Mouse (Mus musculus) forebrain, embryonic 11.5 days (tissue): ENCODE results near the gene Tmem251. TPM values are rescaled to one million over a fixed set of nuclear protein-coding genes. Genes with fewer than 3 reads are reported as not detected.

ENCODE experiments used
- ATAC-seq: fragments of 200-750 bp; cut with Nextera tagmentation; replicated peaks from 2 replicates; pipeline ENCODE4 v1.8.0; 2017; ENCODE audit warnings: moderate TSS enrichment; ENCODE audit not compliant: low FRiP score
- DNase-seq: peaks from one replicate; pipeline ENCODE4 v3.0.0-alpha.2; 2017; ENCODE audit warnings: low spot score
- H3K27ac ChIP-seq: fragments of 300-500 bp; sonication (generic); 2 replicates; pipeline ENCODE4 v1.5.1; 2014; ENCODE audit warnings: low read depth, low read length
- H3K27me3 ChIP-seq: fragments of 300-500 bp; sonication (generic); 2 replicates; pipeline ENCODE4 v1.6.1; 2014; ENCODE audit warnings: mild to moderate bottlenecking, low read length, mixed read lengths; ENCODE audit not compliant: control insufficient read depth, insufficient read depth
- H3K36me3 ChIP-seq: fragments of 300-500 bp; sonication (generic); 2 replicates; pipeline ENCODE4 v1.6.1; 2014; ENCODE audit warnings: mild to moderate bottlenecking, low read length, moderate library complexity, mixed read lengths; ENCODE audit not compliant: control insufficient read depth, insufficient read depth
- H3K4me1 ChIP-seq: fragments of 300-500 bp; sonication (generic); replicated peaks from 2 replicates; pipeline ENCODE4 v1.6.1; 2014; ENCODE audit warnings: low read length, mixed read lengths; ENCODE audit not compliant: control insufficient read depth, insufficient read depth
- H3K4me2 ChIP-seq: fragments of 300-500 bp; sonication (generic); 2 replicates; pipeline ENCODE4 v1.6.1; 2014; ENCODE audit warnings: low read depth, mild to moderate bottlenecking, low read length, moderate library complexity, mixed read lengths; ENCODE audit not compliant: severe bottlenecking
- H3K4me3 ChIP-seq: fragments of 300-500 bp; sonication (generic); 2 replicates; pipeline ENCODE4 v1.5.1; 2014; ENCODE audit warnings: low read depth, low read length
- H3K9ac ChIP-seq: fragments of 300-500 bp; sonication (generic); 2 replicates; pipeline ENCODE4 v1.6.1; 2014; ENCODE audit warnings: low read length
- H3K9me3 ChIP-seq: fragments of 300-500 bp; sonication (generic); 2 replicates; pipeline ENCODE4 v1.6.1; 2016; ENCODE audit warnings: low read length, mixed read lengths; ENCODE audit not compliant: control insufficient read depth
- WGBS: fragments of 180-500 bp; shearing (Covaris S2); extraction: QIAGEN DNeasy Blood & Tissue Kit; methylation state at CpG from one replicate; pipeline ENCODE4 v1.1.7; 2014; 5-methylcytosine and 5-hydroxymethylcytosine counted together
- polyA plus RNA-seq: library from polyadenylated mRNA; unstranded; fragments of >200 nt; fragmentation: Nextera tagmentation; extraction: Ambion mirVana; gene quantifications from 2 replicates; pipeline ENCODE4 v1.2.1, GENCODE M21; 2014

Gene Tmem251
- polyA plus RNA-seq, 1 experiment from 2014 or later = 14.0 TPM

- H3K27ac ChIP-seq = no peak overlapping the region
- no peaks in the 10 kb centered on the region for H3K9me3 ChIP-seq
- no peaks in the 10 kb centered on the region for H3K4me1 ChIP-seq
- DNase-seq = no peak
- no peak for ATAC-seq
- no peak overlapping the region for H3K4me2 ChIP-seq
- H3K9ac ChIP-seq = no peak overlapping the region
- H3K4me3 ChIP-seq = no peak overlapping the region
- no peaks in the 10 kb centered on the region for H3K27me3 ChIP-seq
- H3K36me3 ChIP-seq = peaks cover 21% of the 10 kb centered on the region
- WGBS = 90% methylated on average over 5 of the region's 5 CpGs
Observed at GRCm38 (mm10) chr12:102772676-102773075, 29.1 kb downstream of the Tmem251 start.

- no peak for ATAC-seq
Observed at GRCm38 (mm10) chr12:102776035-102776434, 32.5 kb downstream of the Tmem251 start.

GRCm38 (mm10) chr12:102778151-102778550 is 34.6 kb downstream of the Tmem251 start:
- Histone ChIP-seq H3K4me2 (no peak overlapping the region), H3K36me3 (peaks cover 3% of the 10 kb centered on the region; the same call in 1 of the 2 replicates), H3K4me3 (no peak overlapping the region), H3K4me1 (no peaks in the 10 kb centered on the region), H3K9me3 (no peaks in the 10 kb centered on the region), H3K9ac (no peak overlapping the region), H3K27me3 (no peaks in the 10 kb centered on the region), H3K27ac (no peak overlapping the region)
- WGBS = 84% methylated on average over 5 of the region's 5 CpGs
- DNase-seq = no peak
- ATAC-seq = no peak

More at GRCm38 (mm10) chr12:102776035-102776434, 32.5 kb downstream of the Tmem251 start:
- peaks cover 12% of the 10 kb centered on the region for H3K36me3 ChIP-seq
- no peaks in the 10 kb centered on the region for H3K9me3 ChIP-seq
- 92% methylated on average over 14 of the region's 14 CpGs for WGBS
- H3K4me1 ChIP-seq = no peaks in the 10 kb centered on the region
- H3K4me2 ChIP-seq = no peak overlapping the region
- no peaks in the 10 kb centered on the region for H3K27me3 ChIP-seq
- H3K4me3 ChIP-seq = no peak overlapping the region
- no peak overlapping the region for H3K27ac ChIP-seq
- no peak overlapping the region for H3K9ac ChIP-seq
- no peak for DNase-seq

- DNase-seq (no peak), ATAC-seq (no peak)
- no peak overlapping the region for H3K4me3 ChIP-seq
- H3K4me1 ChIP-seq = no peaks in the 10 kb centered on the region
- no peak overlapping the region for H3K27ac ChIP-seq
- H3K9ac ChIP-seq = no peak overlapping the region
- H3K9me3 ChIP-seq = no peaks in the 10 kb centered on the region
- no peaks in the 10 kb centered on the region for H3K27me3 ChIP-seq
- no peak overlapping the region for H3K4me2 ChIP-seq
- 51% methylated on average over 3 of the region's 3 CpGs for WGBS
- peaks cover 3% of the 10 kb centered on the region; the same call in 1 of the 2 replicates for H3K36me3 ChIP-seq
Observed at GRCm38 (mm10) chr12:102779452-102779851, 35.9 kb downstream of the Tmem251 start.

- WGBS = 91% methylated on average over 5 of the region's 5 CpGs
- Histone ChIP-seq H3K9ac (no peak overlapping the region), H3K36me3 (no peaks in the 10 kb centered on the region; the same call in 1 of the 2 replicates), H3K27me3 (no peaks in the 10 kb centered on the region), H3K9me3 (no peaks in the 10 kb centered on the region), H3K4me3 (no peak overlapping the region), H3K4me1 (no peaks in the 10 kb centered on the region), H3K27ac (no peak overlapping the region), H3K4me2 (no peak overlapping the region)
- no peak for DNase-seq
- no peak for ATAC-seq
Observed at GRCm38 (mm10) chr12:102782841-102783240, 39.3 kb downstream of the Tmem251 start.

GRCm38 (mm10) chr12:102784899-102785592 is 41.5 kb downstream of the Tmem251 start:
- no peak for DNase-seq
- Histone ChIP-seq H3K36me3 (no peaks in the 10 kb centered on the region; the same call in 1 of the 2 replicates), H3K9ac (no peak overlapping the region), H3K4me2 (no peak overlapping the region), H3K4me3 (no peak overlapping the region), H3K4me1 (no peaks in the 10 kb centered on the region), H3K27ac (no peak overlapping the region), H3K9me3 (no peaks in the 10 kb centered on the region), H3K27me3 (no peaks in the 10 kb centered on the region)
- 93% methylated on average over 19 of the region's 19 CpGs for WGBS
- no peak for ATAC-seq

GRCm38 (mm10) chr12:102785593-102785985 is 42.0 kb downstream of the Tmem251 start:
- Histone ChIP-seq H3K27me3 (no peaks in the 10 kb centered on the region), H3K4me1 (no peaks in the 10 kb centered on the region), H3K9ac (no peak overlapping the region), H3K4me3 (no peak overlapping the region), H3K36me3 (no peaks in the 10 kb centered on the region; the same call in 1 of the 2 replicates), H3K4me2 (no peak overlapping the region), H3K27ac (no peak overlapping the region), H3K9me3 (no peaks in the 10 kb centered on the region)
- 93% methylated on average over 5 of the region's 5 CpGs for WGBS
- ATAC-seq (no peak), DNase-seq (no peak)

- no peak for ATAC-seq
- H3K9me3 ChIP-seq = no peaks in the 10 kb centered on the region
- no peak for DNase-seq
- no peak overlapping the region for H3K4me3 ChIP-seq
- H3K27me3 ChIP-seq = no peaks in the 10 kb centered on the region
- no peaks in the 10 kb centered on the region; the same call in 1 of the 2 replicates for H3K36me3 ChIP-seq
- no peak overlapping the region for H3K27ac ChIP-seq
- no peak overlapping the region for H3K4me2 ChIP-seq
- H3K4me1 ChIP-seq = no peaks in the 10 kb centered on the region
- H3K9ac ChIP-seq = no peak overlapping the region
- WGBS = 89% methylated on average over 7 of the region's 7 CpGs
Observed at GRCm38 (mm10) chr12:102787927-102788326, 44.4 kb downstream of the Tmem251 start.
